Mouse (Mus musculus) kidney, embryonic 14.5 days (tissue): ENCODE results near the gene Cat. TPM values are rescaled to one million over a fixed set of nuclear protein-coding genes. Genes with fewer than 3 reads are reported as not detected.
A peak's percentile ranks its signal among the peaks of the same experiment; 100 is the strongest.

Source experiments
- ATAC-seq: fragments of 200-750 bp; cut with Nextera tagmentation; 2 replicates; pipeline ENCODE4 v1.8.0; 2017; ENCODE audit warnings: moderate number of reproducible peaks, mild to moderate bottlenecking, moderate TSS enrichment, moderate library complexity; ENCODE audit not compliant: low FRiP score, low TSS enrichment
- H3K27ac ChIP-seq: fragments of 300-500 bp; sonication (generic); 2 replicates; pipeline ENCODE4 v1.5.1; 2014; ENCODE audit warnings: low read depth, mild to moderate bottlenecking, low read length, moderate library complexity, mixed read lengths
- H3K27me3 ChIP-seq: fragments of 300-500 bp; sonication (generic); 2 replicates; pipeline ENCODE4 v1.6.1; 2014; ENCODE audit warnings: mild to moderate bottlenecking, low read length; ENCODE audit not compliant: control insufficient read depth, insufficient read depth
- H3K36me3 ChIP-seq: fragments of 300-500 bp; sonication (generic); 2 replicates; pipeline ENCODE4 v1.6.1; 2014; ENCODE audit warnings: low read length, mixed read lengths; ENCODE audit not compliant: control insufficient read depth, insufficient read depth
- H3K4me1 ChIP-seq: fragments of 300-500 bp; sonication (generic); 2 replicates; pipeline ENCODE4 v1.6.1; 2014; ENCODE audit warnings: low read length, mixed read lengths; ENCODE audit not compliant: control insufficient read depth, insufficient read depth
- H3K4me2 ChIP-seq: fragments of 300-500 bp; sonication (generic); replicated peaks from 2 replicates; pipeline ENCODE4 v1.6.1; 2014; ENCODE audit warnings: low read depth, mild to moderate bottlenecking, low read length
- H3K4me3 ChIP-seq: fragments of 300-500 bp; sonication (generic); 2 replicates; pipeline ENCODE4 v1.5.1; 2014; ENCODE audit warnings: mild to moderate bottlenecking, low read length
- H3K9ac ChIP-seq: fragments of 300-500 bp; sonication (generic); 2 replicates; pipeline ENCODE4 v1.6.1; 2014; ENCODE audit warnings: low read depth, mild to moderate bottlenecking, low read length, moderate library complexity
- H3K9me3 ChIP-seq: fragments of 300-500 bp; sonication (generic); 2 replicates; pipeline ENCODE4 v1.6.1; 2016; ENCODE audit warnings: low read length; ENCODE audit not compliant: control insufficient read depth
- WGBS: fragments of 180-500 bp; shearing (Covaris S2); extraction: QIAGEN DNeasy Blood & Tissue Kit; methylation state at CpG from one replicate; pipeline ENCODE4 v1.1.7; 2014; 5-methylcytosine and 5-hydroxymethylcytosine counted together
- polyA plus RNA-seq: library from polyadenylated mRNA; unstranded; fragments of >200 nt; fragmentation: Nextera tagmentation; extraction: Ambion mirVana; gene quantifications from 2 replicates; pipeline ENCODE4 v1.2.1, GENCODE M21; 2014

Cat gene
- 78.2 and 110 TPM in 2 replicates for polyA plus RNA-seq

DNA sequence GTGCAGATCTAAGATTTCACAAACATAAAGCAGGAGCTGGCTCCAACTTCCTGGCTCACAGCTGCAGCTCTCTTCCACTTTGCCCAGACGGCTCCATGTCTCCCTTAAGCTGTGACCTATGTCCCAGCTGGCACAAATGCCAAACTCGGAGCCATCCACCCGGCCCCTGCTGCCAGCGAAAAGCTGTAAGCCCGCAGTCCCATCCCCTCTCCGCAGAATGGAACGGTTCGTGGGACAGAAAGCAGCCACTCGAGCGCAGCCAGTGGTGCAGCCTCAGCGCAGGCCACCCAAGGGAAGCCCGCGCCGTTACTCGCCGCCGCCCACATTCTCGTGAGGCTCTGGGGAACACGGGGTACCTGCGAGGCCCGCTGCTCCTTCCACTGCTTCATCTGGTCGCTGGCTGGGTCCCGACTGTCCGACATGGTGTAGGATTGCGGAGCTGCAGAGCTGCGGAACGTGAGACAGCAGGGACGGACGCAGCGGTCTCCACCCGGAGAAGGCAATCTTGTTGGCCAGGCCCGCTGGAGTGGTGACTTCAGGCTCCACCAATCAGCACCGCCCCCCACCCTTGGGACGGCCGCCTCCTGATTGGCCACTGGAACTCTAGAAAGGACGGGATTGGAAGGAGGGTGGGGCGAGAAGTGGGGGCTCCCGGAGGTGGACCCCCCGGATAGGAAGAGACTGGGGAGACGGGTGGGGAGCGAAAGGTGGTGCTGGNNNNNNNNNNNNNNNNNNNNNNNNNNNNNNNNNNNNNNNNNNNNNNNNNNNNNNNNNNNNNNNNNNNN is at the start of gene Cat:
Gene Cat, minus strand, starts transcription at position 544 of the 785 bp plus-strand sequence.
- Histone ChIP-seq H3K9me3 (no peaks in the 10 kb centered on the region), H3K36me3 (no peaks in the 10 kb centered on the region), H3K27ac (peak within 1 kb of the TSS; percentile 92), H3K4me2 (peak within 1 kb of the TSS; percentile 76), H3K9ac (peak within 1 kb of the TSS; percentile 86), H3K4me1 (peaks cover 12% of the 10 kb centered on the region; the same call in 1 of the 2 replicates), H3K27me3 (no peaks in the 10 kb centered on the region), H3K4me3 (peak within 1 kb of the TSS; percentile 87)
- under 1% methylated on average over 41 of the region's 41 CpGs for WGBS
- ATAC-seq, result peak; percentile 99

DNA sequence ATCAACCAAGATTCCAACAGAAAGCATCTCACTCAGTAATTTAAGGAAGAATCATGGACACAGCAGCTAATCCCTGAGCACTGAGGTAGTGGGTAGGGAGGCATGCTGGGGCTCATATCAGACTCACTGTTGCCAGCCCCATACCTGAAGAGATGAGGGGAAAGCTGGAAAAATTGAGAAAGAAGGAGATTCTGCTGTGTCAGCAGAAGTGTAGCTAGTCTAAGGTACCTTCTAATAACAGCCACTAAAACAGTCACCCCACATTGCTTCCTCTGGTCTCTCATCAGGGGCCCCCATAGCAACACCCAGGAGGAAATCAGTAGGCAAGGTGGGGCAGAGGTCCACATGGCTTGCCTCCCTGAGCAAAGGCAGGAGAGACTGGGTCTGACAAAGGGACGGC is 40.6 kb upstream of the Cat start:
- no peaks in the 10 kb centered on the region for H3K27me3 ChIP-seq
- no peak overlapping the region for H3K4me3 ChIP-seq
- no peak for ATAC-seq
- no peaks in the 10 kb centered on the region for H3K9me3 ChIP-seq
- no peak overlapping the region for H3K4me2 ChIP-seq
- 91% methylated on average over 1 of the region's 1 CpGs for WGBS
- no peaks in the 10 kb centered on the region for H3K36me3 ChIP-seq
- no peak overlapping the region for H3K27ac ChIP-seq
- H3K9ac ChIP-seq, result no peak overlapping the region
- H3K4me1 ChIP-seq, result no peaks in the 10 kb centered on the region

DNA sequence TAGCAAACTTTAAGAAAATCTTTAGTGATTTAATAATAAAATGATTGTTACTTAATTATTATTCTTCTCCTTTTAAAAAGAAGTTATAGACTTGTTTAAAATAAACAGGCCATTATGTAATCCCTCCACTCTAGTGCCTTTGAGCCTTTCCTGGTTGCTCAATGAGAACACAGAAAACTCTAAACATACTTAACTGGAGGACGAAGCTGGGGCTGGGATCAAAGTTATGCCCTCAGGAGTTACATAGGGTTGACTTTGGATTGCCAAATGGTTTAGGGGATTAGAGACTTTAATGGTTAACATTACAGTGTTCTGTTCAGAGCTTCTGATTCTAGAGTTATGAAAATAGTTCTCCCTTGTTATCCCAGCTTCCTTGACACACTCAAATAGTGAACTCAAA is 31.5 kb upstream of the Cat start:
- H3K9me3 ChIP-seq, result no peaks in the 10 kb centered on the region
- no peaks in the 10 kb centered on the region for H3K4me1 ChIP-seq
- 71% methylated on average over 1 of the region's 1 CpGs for WGBS
- no peak overlapping the region for H3K4me3 ChIP-seq
- no peaks in the 10 kb centered on the region for H3K27me3 ChIP-seq
- H3K27ac ChIP-seq, result no peak overlapping the region
- no peak overlapping the region for H3K9ac ChIP-seq
- ATAC-seq, result no peak
- no peaks in the 10 kb centered on the region for H3K36me3 ChIP-seq
- no peak overlapping the region for H3K4me2 ChIP-seq

DNA sequence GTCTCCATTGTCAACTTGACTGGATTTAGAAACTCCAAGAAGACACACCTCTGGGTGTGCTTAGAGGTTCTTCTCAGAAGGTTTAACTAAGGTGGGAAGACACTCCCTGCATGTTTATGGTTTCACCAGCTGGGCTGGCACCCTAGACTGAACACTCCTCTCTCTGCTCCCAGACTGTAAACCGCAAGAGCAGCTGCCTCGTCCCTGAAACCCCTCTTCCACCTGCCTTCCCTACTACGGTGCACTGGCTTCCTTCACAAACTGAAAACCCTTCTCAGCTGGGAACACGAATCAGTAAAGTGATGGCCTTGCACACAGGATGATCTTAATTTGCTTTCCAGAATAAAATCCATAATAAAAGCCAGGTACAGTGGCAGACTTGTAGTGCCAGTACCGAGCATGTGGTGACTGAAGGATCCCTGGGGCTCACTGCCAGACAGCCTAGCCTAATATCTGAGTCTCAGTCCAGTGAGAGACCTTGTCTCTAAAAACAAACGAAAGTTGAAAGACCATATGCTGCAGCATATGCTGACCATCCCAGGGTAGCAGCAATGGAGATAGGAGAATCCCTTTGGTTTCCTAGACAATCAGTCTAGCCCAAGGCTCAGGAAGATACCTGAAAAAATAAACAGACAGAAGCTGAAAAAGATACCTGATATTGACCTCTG is 30.7 kb upstream of the Cat start:
- Histone ChIP-seq H3K36me3 (no peaks in the 10 kb centered on the region), H3K4me3 (no peak overlapping the region), H3K27ac (no peak overlapping the region), H3K4me2 (no peak overlapping the region), H3K9me3 (no peaks in the 10 kb centered on the region), H3K4me1 (no peaks in the 10 kb centered on the region), H3K27me3 (no peaks in the 10 kb centered on the region), H3K9ac (no peak overlapping the region)
- no peak for ATAC-seq
- 86% methylated on average over 6 of the region's 6 CpGs for WGBS

DNA sequence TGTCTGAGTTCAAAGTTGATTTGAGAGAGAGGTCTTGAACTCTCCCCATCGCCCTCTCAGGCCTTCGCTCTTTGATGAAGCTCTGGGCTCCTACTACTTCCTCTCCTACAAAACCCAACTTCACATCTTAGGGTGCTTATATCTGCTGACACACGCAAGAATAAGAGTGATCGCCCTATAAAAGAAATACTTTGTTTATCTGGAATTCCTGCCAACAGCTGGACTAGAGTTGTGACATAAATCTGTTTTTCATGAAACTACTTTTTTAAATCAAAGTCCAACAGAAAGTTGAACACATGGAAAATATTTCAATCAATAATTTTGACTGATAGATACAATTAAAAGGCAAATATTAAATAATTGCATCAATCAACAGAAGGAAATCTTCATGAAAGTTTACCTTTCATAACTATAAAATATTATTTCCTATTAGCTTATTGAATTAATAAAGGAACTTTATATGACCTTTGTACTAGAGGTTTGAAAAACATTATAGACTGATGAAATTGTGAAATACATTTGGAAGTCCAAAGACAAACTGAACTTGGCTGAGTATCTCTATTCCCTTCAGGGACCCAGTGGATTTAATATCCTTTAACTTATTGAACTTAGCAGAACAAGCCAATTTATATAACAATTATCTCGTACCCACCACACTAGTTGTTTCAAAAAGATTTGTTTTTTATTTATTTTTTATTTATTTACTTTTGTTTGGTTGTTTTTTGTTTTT is 27.3 kb upstream of the Cat start:
- Histone ChIP-seq H3K36me3 (no peaks in the 10 kb centered on the region), H3K27ac (no peak overlapping the region), H3K9me3 (no peaks in the 10 kb centered on the region), H3K27me3 (no peaks in the 10 kb centered on the region), H3K4me1 (no peaks in the 10 kb centered on the region), H3K4me3 (no peak overlapping the region), H3K4me2 (no peak overlapping the region), H3K9ac (no peak overlapping the region)
- ATAC-seq, result no peak
- 67% methylated on average over 5 of the region's 5 CpGs for WGBS

DNA sequence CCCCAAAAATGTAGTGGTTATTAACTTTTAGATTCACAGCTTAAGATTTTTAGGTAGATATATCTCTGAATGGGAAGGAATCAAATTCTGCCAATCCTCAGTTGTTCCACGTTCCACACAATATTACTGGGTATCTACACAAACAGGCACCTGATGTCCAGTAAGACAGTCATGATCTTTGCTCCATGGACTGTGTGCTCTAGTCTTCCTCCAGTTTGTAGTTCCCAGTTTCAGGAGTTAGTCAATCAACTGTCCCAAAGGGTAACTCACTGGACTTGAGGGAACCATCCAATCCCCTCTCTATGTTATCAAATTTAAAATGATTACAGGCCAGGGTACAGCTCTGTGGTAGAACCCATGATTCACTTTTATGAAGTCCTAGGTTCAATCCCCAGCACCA is 26.7 kb upstream of the Cat start:
- H3K36me3 ChIP-seq, result no peaks in the 10 kb centered on the region
- H3K9me3 ChIP-seq, result no peaks in the 10 kb centered on the region
- H3K4me2 ChIP-seq, result no peak overlapping the region
- no peaks in the 10 kb centered on the region for H3K4me1 ChIP-seq
- no peak overlapping the region for H3K9ac ChIP-seq
- no peak overlapping the region for H3K4me3 ChIP-seq
- no peaks in the 10 kb centered on the region for H3K27me3 ChIP-seq
- 92% methylated on average over 1 of the region's 1 CpGs for WGBS
- ATAC-seq, result no peak
- no peak overlapping the region for H3K27ac ChIP-seq

GRCm38 (mm10) chr2:103511042-103511441 is 26.1 kb upstream of the Cat start:
- H3K36me3 ChIP-seq, result no peaks in the 10 kb centered on the region
- no peak overlapping the region for H3K4me3 ChIP-seq
- H3K9me3 ChIP-seq, result no peaks in the 10 kb centered on the region
- no peaks in the 10 kb centered on the region for H3K27me3 ChIP-seq
- no peak overlapping the region for H3K9ac ChIP-seq
- 97% methylated on average over 1 of the region's 1 CpGs for WGBS
- no peak for ATAC-seq
- no peak overlapping the region for H3K4me2 ChIP-seq
- H3K27ac ChIP-seq, result no peak overlapping the region
- no peaks in the 10 kb centered on the region for H3K4me1 ChIP-seq

DNA sequence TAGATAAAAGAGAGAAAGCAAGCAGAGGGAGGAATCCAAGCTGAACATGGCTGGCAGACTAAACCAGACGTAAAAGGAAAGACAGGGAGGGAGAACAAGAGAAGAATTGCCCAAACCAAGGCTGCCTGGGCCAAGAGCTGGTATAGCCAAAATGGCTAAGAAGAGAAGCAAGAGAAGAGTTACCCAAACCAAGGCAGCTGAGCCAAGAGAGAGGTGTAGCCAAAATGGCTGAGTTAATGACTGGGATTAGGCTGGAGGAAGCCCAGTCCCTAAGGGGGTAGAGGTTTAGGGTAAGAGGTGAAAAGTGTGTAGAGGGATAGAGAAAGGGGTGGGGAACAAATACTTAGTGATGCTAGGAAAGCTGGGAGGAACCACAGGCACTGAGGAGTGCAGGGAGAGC is 22.7 kb upstream of the Cat start:
- Histone ChIP-seq H3K36me3 (no peaks in the 10 kb centered on the region), H3K4me3 (no peak overlapping the region), H3K27ac (no peak overlapping the region), H3K4me2 (no peak overlapping the region), H3K9me3 (no peaks in the 10 kb centered on the region), H3K27me3 (no peaks in the 10 kb centered on the region), H3K4me1 (no peaks in the 10 kb centered on the region), H3K9ac (no peak overlapping the region)
- no peak for ATAC-seq
- 95% methylated on average over 1 of the region's 1 CpGs for WGBS

DNA sequence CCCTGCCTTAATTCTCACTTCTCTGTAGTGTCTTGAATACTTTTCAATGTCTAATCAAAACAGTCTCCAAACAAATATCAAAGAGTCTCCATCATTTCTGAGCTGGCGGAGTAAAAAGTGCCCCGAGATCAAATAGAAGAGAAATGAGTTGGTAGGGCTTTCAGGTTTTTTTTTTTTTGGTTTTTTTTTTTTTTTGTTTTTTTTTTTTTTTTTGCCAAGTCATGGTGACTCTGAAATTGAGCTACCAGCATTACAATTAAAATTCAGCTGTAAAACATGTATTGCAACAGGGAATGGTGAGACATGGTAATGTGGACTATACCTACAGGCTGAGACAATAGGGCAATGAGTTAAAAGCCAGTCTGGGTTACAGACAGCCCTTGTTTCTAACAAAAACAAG is 21.0 kb upstream of the Cat start:
- Histone ChIP-seq H3K4me3 (no peak overlapping the region), H3K27me3 (no peaks in the 10 kb centered on the region), H3K36me3 (no peaks in the 10 kb centered on the region), H3K9me3 (no peaks in the 10 kb centered on the region), H3K4me1 (no peaks in the 10 kb centered on the region), H3K4me2 (no peak overlapping the region), H3K27ac (no peak overlapping the region), H3K9ac (no peak overlapping the region)
- 98% methylated on average over 2 of the region's 2 CpGs for WGBS
- ATAC-seq, result no peak
